Mouse (Mus musculus) liver, postnatal 0 days (tissue): ENCODE data around the gene Supt3.

Experiments used
- CTCF ChIP-seq: sonication (generic); IDR thresholded peaks from 2 replicates; pipeline ENCODE4 v1.5.1; 2016; ENCODE audit warnings: antibody characterized with exemption, low read depth
- EP300 ChIP-seq: IDR thresholded peaks from 2 replicates; pipeline ENCODE4 v1.6.1; 2016; ENCODE audit warnings: antibody characterized with exemption, low read depth, mild to moderate bottlenecking

DNA sequence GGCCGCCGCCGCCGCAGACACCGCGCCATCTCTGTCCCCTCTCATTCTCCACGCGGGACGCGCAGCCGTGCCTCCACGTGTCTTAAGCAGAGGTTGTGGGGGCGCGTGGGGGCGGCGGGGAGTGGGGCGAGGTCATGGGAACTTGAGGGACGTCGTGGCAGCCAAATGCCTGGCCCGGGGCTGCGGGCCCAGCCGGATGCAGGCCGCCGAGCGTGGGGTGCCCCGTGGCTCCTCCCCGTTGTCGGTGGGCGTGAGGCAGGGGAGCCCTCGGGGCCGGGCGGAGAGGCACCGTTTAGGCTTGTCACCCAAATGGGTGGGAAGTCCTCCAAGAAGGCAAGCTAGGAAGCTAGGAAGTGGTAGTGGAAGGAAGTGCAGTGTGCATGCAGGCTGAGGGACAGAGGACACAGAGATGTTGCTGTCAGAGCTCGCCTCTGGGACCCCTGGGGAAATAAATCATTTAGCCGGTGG, 419 bp downstream of the Supt3 start:
- no peak for TF ChIP-seq CTCF
- no peak for TF ChIP-seq EP300
